Mouse (Mus musculus) lung, postnatal 0 days (tissue): Measurements from ENCODE around the gene Sik1.

Source experiments
- CTCF ChIP-seq: IDR thresholded peaks from 2 replicates; pipeline ENCODE4 v1.5.1; 2016; ENCODE audit warnings: antibody characterized with exemption, mild to moderate bottlenecking
- EP300 ChIP-seq: IDR thresholded peaks from 2 replicates; pipeline ENCODE4 v1.6.1; 2016; ENCODE audit warnings: antibody characterized with exemption, mild to moderate bottlenecking, control low read depth

- no peak for TF ChIP-seq CTCF
- TF ChIP-seq EP300 = no peak
Observed at GRCm38 (mm10) chr17:31819372-31819771, 36.2 kb downstream of the Sik1 start.
